Mouse (Mus musculus): ENCODE measurements around the gene Myo18a. TPM values are rescaled to one million over a fixed set of nuclear protein-coding genes. Genes with fewer than 3 reads are reported as not detected.

Myo18a gene
- polyA plus RNA-seq, 1 experiment: 93.1 TPM

- Histone ChIP-seq H3K4me3 (ENCODE audit: insufficient read depth, low read depth, low read length) (no peak overlapping the region), H3K36me3 (ENCODE audit: control insufficient read depth, insufficient read depth, low read length) (no peaks in the 10 kb centered on the region), H3K27me3 (replicated peaks; ENCODE audit: control insufficient read depth, insufficient read depth, low read length) (no peaks in the 10 kb centered on the region), H3K4me1 (ENCODE audit: control insufficient read depth, insufficient read depth, low read length) (peaks cover 4% of the 10 kb centered on the region; the same call in 1 of the 2 replicates), H3K27ac (ENCODE audit: insufficient read depth, low read depth, low read length) (no peak overlapping the region)
- WGBS: 56% methylated on average over 6 of the region's 6 CpGs
- peak; percentile 26 for DNase-seq
- TF ChIP-seq POLR2A (IDR thresholded peaks at IDR 0.05; ENCODE audit: low read depth, low read length): no peak
- no peak for TF ChIP-seq CTCF (conservative IDR thresholded peaks at IDR 0.05; ENCODE audit: insufficient read depth, insufficient read length, low read depth, low read length)
These were observed 150.5 kb downstream of the Myo18a start for GRCm38 (mm10) chr11:77913505-77913904.

- H3K27ac ChIP-seq (ENCODE audit: insufficient read depth, low read depth, low read length): no peak overlapping the region
- H3K36me3 ChIP-seq (ENCODE audit: control insufficient read depth, insufficient read depth, low read length): no peaks in the 10 kb centered on the region
- TF ChIP-seq POLR2A (IDR thresholded peaks at IDR 0.05; ENCODE audit: low read depth, low read length) (no peak), CTCF (conservative IDR thresholded peaks at IDR 0.05; ENCODE audit: insufficient read depth, insufficient read length, low read depth, low read length) (no peak)
- no peak overlapping the region for H3K4me3 ChIP-seq (ENCODE audit: insufficient read depth, low read depth, low read length)
- no peaks in the 10 kb centered on the region for H3K27me3 ChIP-seq (replicated peaks; ENCODE audit: control insufficient read depth, insufficient read depth, low read length)
- no peak for DNase-seq
- 14% methylated on average over 32 of the region's 32 CpGs for WGBS
- peaks cover 4% of the 10 kb centered on the region; the same call in 1 of the 2 replicates for H3K4me1 ChIP-seq (ENCODE audit: control insufficient read depth, insufficient read depth, low read length)
These were observed 151.7 kb downstream of the Myo18a start for GRCm38 (mm10) chr11:77914598-77915260.

Other genes with a start within 250 kb of the Myo18a start
- gene Abhd15, start 248.1 kb upstream of the Myo18a start, polyA plus RNA-seq (2012; rRNA removed): 2.7 and 3.2 TPM in 2 replicates
- gene Trp53i13, start 247.3 kb upstream of the Myo18a start, polyA plus RNA-seq (2012; rRNA removed): 19.4 and 24.4 TPM in 2 replicates
- gene Gm10392, start 244.0 kb upstream of the Myo18a start, polyA plus RNA-seq (2012; rRNA removed): not detected in 2 replicates
- 4.7 and 6.9 TPM in 2 replicates for gene Taok1, start 155.4 kb upstream of the Myo18a start, polyA plus RNA-seq (2012; rRNA removed)
- 10.8 and 13.5 TPM in 2 replicates for gene Nufip2, start 77.1 kb upstream of the Myo18a start, polyA plus RNA-seq (2012; rRNA removed)
- gene Cryba1, start 38.0 kb upstream of the Myo18a start, polyA plus RNA-seq (2012; rRNA removed): not detected in 2 replicates
- gene Gm10277, start 24.5 kb downstream of the Myo18a start, polyA plus RNA-seq (2012; rRNA removed): 0.04 TPM in 1 of 2 replicates, not detected in the other
- gene Pipox, start 130.8 kb downstream of the Myo18a start, polyA plus RNA-seq (2012; rRNA removed): 239 and 257 TPM in 2 replicates
- 0.12 and 0.27 TPM in 2 replicates for gene Sez6, start 167.6 kb downstream of the Myo18a start, polyA plus RNA-seq (2012; rRNA removed)
- gene Phf12, start 219.5 kb downstream of the Myo18a start, polyA plus RNA-seq (2012; rRNA removed): 33.0 and 35.7 TPM in 2 replicates

Measured in kidney, adult 2 months (tissue).